Mouse (Mus musculus): ENCODE results near the gene Nhlrc4. TPM values are rescaled to one million over a fixed set of nuclear protein-coding genes. Genes with fewer than 3 reads are reported as not detected.

Nhlrc4 gene
- polyA plus RNA-seq, 1 experiment from 2014 or later = 0.15 TPM

- no peaks in the 10 kb centered on the region for H3K9me3 ChIP-seq
- H3K27me3 ChIP-seq (ENCODE audit: insufficient read depth, poor library complexity, severe bottlenecking) = peaks cover 57% of the 10 kb centered on the region
- H3K4me1 ChIP-seq = peaks cover 23% of the 10 kb centered on the region
- 76% methylated on average over 5 of the region's 5 CpGs for WGBS
- no peak overlapping the region for H3K27ac ChIP-seq
- H3K4me3 ChIP-seq = no peak overlapping the region
- H3K36me3 ChIP-seq = peaks cover 9% of the 10 kb centered on the region
- DNase-seq (ENCODE audit: low spot score) = no peak
These were observed 8.4 kb upstream of the Nhlrc4 start for GRCm38 (mm10) chr17:25953161-25953560.

DNA sequence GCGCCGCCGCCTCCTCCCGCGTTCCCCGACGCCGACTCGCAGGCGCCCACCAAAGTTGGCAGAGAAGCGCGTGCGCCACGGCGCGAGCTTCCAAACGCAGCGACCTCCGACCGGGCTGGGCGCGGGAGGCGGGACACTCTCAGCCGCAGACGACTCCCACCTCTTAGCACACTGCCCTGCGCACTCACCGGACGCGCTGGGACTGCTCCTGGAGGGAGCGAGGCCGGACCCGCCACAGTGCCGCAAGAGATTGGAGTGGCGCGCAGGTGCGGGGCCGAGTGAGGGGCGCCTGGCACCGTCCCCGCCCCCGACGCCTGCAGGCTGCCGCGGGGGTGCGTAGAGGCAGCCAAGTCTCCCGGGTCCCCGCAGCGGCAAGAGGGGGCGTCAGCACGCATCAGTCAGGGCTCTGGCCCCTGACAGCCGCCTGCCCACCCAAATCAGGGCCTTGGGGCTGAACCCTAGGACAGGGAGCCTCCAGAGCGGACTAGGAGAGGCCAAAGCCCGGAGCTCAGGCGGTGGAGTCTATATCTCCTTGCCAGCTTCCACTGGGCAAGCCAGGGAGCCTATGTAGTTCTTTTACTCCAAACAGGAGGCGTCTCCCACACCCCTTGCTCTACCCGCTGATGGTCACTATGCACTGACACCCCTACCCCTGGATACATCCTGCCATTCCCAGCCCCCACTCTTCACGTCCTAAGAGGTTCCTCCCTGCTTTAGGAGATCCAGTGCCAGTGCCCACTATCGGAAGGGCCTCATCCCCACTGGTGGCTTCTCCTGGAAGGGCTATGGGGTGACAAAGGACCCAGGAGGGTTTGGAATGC is 7.3 kb upstream of the Nhlrc4 start, which contains the start of gene A930017K11Rik:
Gene A930017K11Rik (minus strand): TSS at position 763 of the 821 bp plus-strand sequence.
- H3K27ac ChIP-seq = peak within 1 kb of the TSS; percentile 67
- no peak for DNase-seq (ENCODE audit: low spot score)
- H3K36me3 ChIP-seq = no peaks in the 10 kb centered on the region
- peaks cover 61% of the 10 kb centered on the region for H3K27me3 ChIP-seq (ENCODE audit: insufficient read depth, poor library complexity, severe bottlenecking)
- WGBS = 1% methylated on average over 58 of the region's 58 CpGs
- H3K4me1 ChIP-seq = peaks cover 31% of the 10 kb centered on the region
- no peaks in the 10 kb centered on the region for H3K9me3 ChIP-seq
- H3K4me3 ChIP-seq = peak within 1 kb of the TSS; percentile 67

DNA sequence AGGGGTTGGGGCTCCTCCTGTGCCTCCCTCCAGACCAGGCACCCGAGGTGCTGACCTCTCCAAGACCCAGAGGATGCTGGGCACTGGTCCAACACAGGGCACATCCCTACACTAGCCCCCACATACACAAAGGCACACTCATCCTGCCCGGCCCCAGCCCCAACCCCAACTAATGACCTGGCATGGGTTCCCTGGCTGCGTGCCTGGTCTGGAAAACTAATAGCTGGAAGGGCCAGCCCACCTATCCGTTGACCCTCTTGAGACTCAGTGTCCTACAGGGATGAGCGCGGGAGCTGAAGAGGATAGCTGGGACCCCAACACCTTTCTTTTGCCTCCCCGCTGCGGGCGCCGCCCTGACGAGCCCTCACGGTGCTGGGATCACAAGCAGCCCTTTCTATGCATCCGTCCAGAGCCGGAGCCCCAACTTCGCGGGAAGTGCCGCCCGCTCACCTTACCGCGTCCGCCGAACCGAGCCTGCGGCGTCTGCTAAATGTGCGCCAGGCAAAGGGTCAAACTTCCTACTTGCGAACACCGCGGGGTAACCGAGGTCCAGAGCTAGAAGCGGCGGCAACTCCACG is 6.6 kb upstream of the Nhlrc4 start:
- Histone ChIP-seq H3K27ac (peak overlapping the region; percentile 67), H3K4me3 (peak overlapping the region; percentile 67), H3K36me3 (no peaks in the 10 kb centered on the region), H3K4me1 (peaks cover 31% of the 10 kb centered on the region), H3K27me3 (ENCODE audit: insufficient read depth, poor library complexity, severe bottlenecking) (peaks cover 68% of the 10 kb centered on the region), H3K9me3 (no peaks in the 10 kb centered on the region)
- DNase-seq (ENCODE audit: low spot score) = no peak
- under 1% methylated on average over 33 of the region's 33 CpGs for WGBS

- Histone ChIP-seq H3K4me3 (peak overlapping the region; percentile 67), H3K9me3 (no peaks in the 10 kb centered on the region), H3K36me3 (no peaks in the 10 kb centered on the region), H3K4me1 (peaks cover 33% of the 10 kb centered on the region), H3K27ac (no peak overlapping the region), H3K27me3 (ENCODE audit: insufficient read depth, poor library complexity, severe bottlenecking) (peaks cover 72% of the 10 kb centered on the region)
- 0% methylated on average over 3 of the region's 3 CpGs for WGBS
- no peak for DNase-seq (ENCODE audit: low spot score)
These were observed 5.9 kb upstream of the Nhlrc4 start for GRCm38 (mm10) chr17:25950706-25951105.

- peaks cover 77% of the 10 kb centered on the region for H3K27me3 ChIP-seq (ENCODE audit: insufficient read depth, poor library complexity, severe bottlenecking)
- 76% methylated on average over 5 of the region's 5 CpGs for WGBS
- no peak overlapping the region for H3K4me3 ChIP-seq
- H3K27ac ChIP-seq = no peak overlapping the region
- no peaks in the 10 kb centered on the region for H3K36me3 ChIP-seq
- DNase-seq (ENCODE audit: low spot score) = no peak
- H3K9me3 ChIP-seq = no peaks in the 10 kb centered on the region
- H3K4me1 ChIP-seq = peaks cover 40% of the 10 kb centered on the region
These were observed 5.2 kb upstream of the Nhlrc4 start for GRCm38 (mm10) chr17:25949981-25950380.

DNA sequence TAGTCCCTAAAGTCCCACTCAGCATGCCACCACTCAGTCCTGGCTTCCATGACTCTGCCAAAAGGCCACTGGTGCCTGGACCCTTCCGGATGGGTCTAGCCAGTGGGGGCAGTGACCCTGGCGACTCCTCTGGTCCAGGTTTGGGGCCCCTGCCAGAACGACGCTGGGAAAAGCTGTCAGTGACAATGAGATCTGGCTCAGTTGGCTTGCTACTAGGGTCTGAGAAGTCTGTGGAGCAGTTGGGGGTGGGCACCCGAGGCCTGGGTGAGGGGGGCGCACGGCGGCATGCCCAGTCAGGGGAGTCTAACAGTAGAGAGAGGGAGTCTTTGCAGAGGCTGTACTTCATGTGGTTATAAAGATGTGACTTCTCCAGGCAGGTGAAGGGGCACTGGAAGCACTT is 3.3 kb upstream of the Nhlrc4 start:
- WGBS = 79% methylated on average over 8 of the region's 8 CpGs
- peaks cover 60% of the 10 kb centered on the region for H3K27me3 ChIP-seq (ENCODE audit: insufficient read depth, poor library complexity, severe bottlenecking)
- no peak for DNase-seq (ENCODE audit: low spot score)
- H3K27ac ChIP-seq = peak overlapping the region; percentile 56; the same call in 1 of the 2 replicates
- H3K9me3 ChIP-seq = no peaks in the 10 kb centered on the region
- H3K4me3 ChIP-seq = no peak overlapping the region
- H3K4me1 ChIP-seq = peaks cover 49% of the 10 kb centered on the region
- H3K36me3 ChIP-seq = no peaks in the 10 kb centered on the region

DNA sequence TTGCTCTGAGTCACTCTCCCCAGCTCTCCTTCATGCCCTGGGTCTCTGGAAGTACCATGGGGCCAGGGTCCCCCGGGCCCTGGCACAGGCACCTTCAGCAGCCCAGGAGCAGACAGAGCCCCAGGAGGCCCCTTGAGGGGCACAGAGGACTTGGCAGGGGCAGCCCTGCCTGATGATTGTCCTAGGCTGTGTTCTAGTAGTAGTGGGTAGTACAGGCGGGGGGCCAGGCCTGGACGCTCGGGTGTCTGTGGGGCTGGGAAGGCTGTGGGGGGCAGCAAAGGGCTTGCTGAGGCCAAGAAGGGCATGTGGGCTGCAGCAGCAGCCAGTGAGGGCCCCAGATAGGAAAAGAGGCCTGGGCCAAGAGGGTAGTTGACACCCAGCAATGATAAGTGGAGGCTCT is 2.8 kb upstream of the Nhlrc4 start:
- H3K4me3 ChIP-seq = peak overlapping the region; percentile 23; the same call in 1 of the 2 replicates
- WGBS = 76% methylated on average over 4 of the region's 4 CpGs
- H3K27ac ChIP-seq = peak overlapping the region; percentile 76
- H3K36me3 ChIP-seq = no peaks in the 10 kb centered on the region
- no peak for DNase-seq (ENCODE audit: low spot score)
- H3K9me3 ChIP-seq = no peaks in the 10 kb centered on the region
- H3K27me3 ChIP-seq (ENCODE audit: insufficient read depth, poor library complexity, severe bottlenecking) = peaks cover 55% of the 10 kb centered on the region
- H3K4me1 ChIP-seq = peaks cover 49% of the 10 kb centered on the region

- DNase-seq (ENCODE audit: low spot score) = no peak
- peak overlapping the region; percentile 12; the same call in 1 of the 2 replicates for H3K4me3 ChIP-seq
- H3K36me3 ChIP-seq = no peaks in the 10 kb centered on the region
- H3K27ac ChIP-seq = peak overlapping the region; percentile 76
- WGBS = 75% methylated on average over 8 of the region's 8 CpGs
- no peaks in the 10 kb centered on the region for H3K9me3 ChIP-seq
- H3K4me1 ChIP-seq = peaks cover 48% of the 10 kb centered on the region
- peaks cover 48% of the 10 kb centered on the region for H3K27me3 ChIP-seq (ENCODE audit: insufficient read depth, poor library complexity, severe bottlenecking)
These were observed 2.1 kb upstream of the Nhlrc4 start for GRCm38 (mm10) chr17:25946891-25947290.

DNA sequence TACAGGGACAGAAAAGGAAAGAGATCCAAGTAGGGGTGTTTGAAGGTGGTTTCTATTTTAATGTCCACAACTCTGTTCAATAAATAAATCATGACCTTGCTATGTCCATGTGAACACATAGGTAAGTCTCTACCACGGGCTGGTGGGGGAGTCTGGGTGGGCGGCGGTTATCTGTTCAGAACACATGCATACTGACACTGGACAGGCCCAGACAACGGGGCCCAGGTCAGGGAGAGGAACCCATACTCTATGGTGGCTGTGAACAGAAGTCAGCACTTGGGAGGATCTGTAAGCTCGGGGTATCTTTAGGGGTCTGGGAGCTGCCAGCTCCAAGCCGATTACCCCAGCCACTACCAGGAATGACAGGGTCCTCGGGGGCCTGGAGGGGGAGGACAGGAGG is 1.6 kb upstream of the Nhlrc4 start:
- Histone ChIP-seq H3K27me3 (ENCODE audit: insufficient read depth, poor library complexity, severe bottlenecking) (peaks cover 43% of the 10 kb centered on the region), H3K36me3 (no peaks in the 10 kb centered on the region), H3K27ac (peak overlapping the region; percentile 76), H3K4me3 (no peak overlapping the region), H3K4me1 (peaks cover 43% of the 10 kb centered on the region), H3K9me3 (no peaks in the 10 kb centered on the region)
- peak; percentile 89 for DNase-seq (ENCODE audit: low spot score)
- WGBS = 71% methylated on average over 7 of the region's 7 CpGs

GRCm38 (mm10) chr17:25945517-25946155 is 875 bp upstream of the Nhlrc4 start:
- 76% methylated on average over 9 of the region's 9 CpGs for WGBS

GRCm38 (mm10) chr17:25943769-25944168 is 992 bp downstream of the Nhlrc4 start:
- Histone ChIP-seq H3K27me3 (ENCODE audit: insufficient read depth, poor library complexity, severe bottlenecking) (peaks cover 24% of the 10 kb centered on the region; the same call in 1 of the 2 replicates), H3K9me3 (no peaks in the 10 kb centered on the region), H3K4me3 (peak overlapping the region; percentile 1; the same call in 1 of the 2 replicates), H3K27ac (peak overlapping the region; percentile 75), H3K4me1 (peaks cover 48% of the 10 kb centered on the region), H3K36me3 (peaks cover 4% of the 10 kb centered on the region; the same call in 1 of the 2 replicates)
- DNase-seq (ENCODE audit: low spot score) = no peak
- 66% methylated on average over 9 of the region's 9 CpGs for WGBS

More at GRCm38 (mm10) chr17:25945517-25946155, 875 bp upstream of the Nhlrc4 start:
- Histone ChIP-seq H3K36me3 (no peaks in the 10 kb centered on the region), H3K9me3 (no peaks in the 10 kb centered on the region), H3K4me3 (no peak overlapping the region), H3K27me3 (ENCODE audit: insufficient read depth, poor library complexity, severe bottlenecking) (peaks cover 36% of the 10 kb centered on the region), H3K27ac (peak overlapping the region; percentile 74), H3K4me1 (peaks cover 42% of the 10 kb centered on the region)
- no peak for DNase-seq (ENCODE audit: low spot score)

DNA sequence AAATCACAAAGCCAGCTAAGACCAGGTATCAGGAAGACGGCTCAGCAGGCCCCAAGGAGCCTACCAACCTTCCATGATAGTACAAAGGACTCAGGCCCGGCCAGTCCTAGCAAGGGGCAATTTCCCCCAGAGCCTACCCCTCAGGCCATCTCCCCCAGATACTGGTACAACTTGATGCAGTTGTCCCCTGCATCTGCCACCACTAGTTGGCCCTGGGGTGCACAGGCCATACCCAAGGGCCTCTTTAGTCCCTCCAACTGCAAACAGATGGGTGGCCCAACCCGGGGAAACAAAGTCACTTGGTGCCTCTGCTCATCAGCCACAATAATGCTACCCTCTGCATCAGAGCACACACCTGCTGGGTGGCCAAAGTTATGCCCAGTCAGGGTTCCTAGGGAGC is 1.5 kb downstream of the Nhlrc4 start:
- H3K27me3 ChIP-seq (ENCODE audit: insufficient read depth, poor library complexity, severe bottlenecking) = peaks cover 21% of the 10 kb centered on the region; the same call in 1 of the 2 replicates
- H3K27ac ChIP-seq = peak overlapping the region; percentile 75
- no peak for DNase-seq (ENCODE audit: low spot score)
- 78% methylated on average over 3 of the region's 3 CpGs for WGBS
- H3K9me3 ChIP-seq = no peaks in the 10 kb centered on the region
- H3K36me3 ChIP-seq = peaks cover 8% of the 10 kb centered on the region; the same call in 1 of the 2 replicates
- peaks cover 46% of the 10 kb centered on the region for H3K4me1 ChIP-seq
- H3K4me3 ChIP-seq = peak overlapping the region; percentile 1; the same call in 1 of the 2 replicates
